Mouse (Mus musculus) hindbrain, embryonic 13.5 days (tissue): ENCODE results near the gene Astn2. TPM values are rescaled to one million over a fixed set of nuclear protein-coding genes. Genes with fewer than 3 reads are reported as not detected.
A peak's percentile ranks its signal among the peaks of the same experiment; 100 is the strongest.

Experiments
- ATAC-seq: fragments of 200-750 bp; cut with Nextera tagmentation; 2 replicates; pipeline ENCODE4 v1.8.0; 2017; ENCODE audit warnings: moderate TSS enrichment; ENCODE audit not compliant: low FRiP score
- H3K27ac ChIP-seq: fragments of 300-500 bp; sonication (generic); 2 replicates; pipeline ENCODE4 v1.5.1; 2015; ENCODE audit warnings: inconsistent platforms, mild to moderate bottlenecking, moderate library complexity
- H3K27me3 ChIP-seq: fragments of 300-500 bp; sonication (generic); 2 replicates; pipeline ENCODE4 v1.6.1; 2015; ENCODE audit warnings: mild to moderate bottlenecking, inconsistent platforms
- H3K36me3 ChIP-seq: fragments of 300-500 bp; sonication (generic); 2 replicates; pipeline ENCODE4 v1.6.1; 2015; ENCODE audit warnings: mild to moderate bottlenecking, inconsistent platforms
- H3K4me1 ChIP-seq: fragments of 300-500 bp; sonication (generic); replicated peaks from 2 replicates; pipeline ENCODE4 v1.6.1; 2015; ENCODE audit warnings: inconsistent platforms
- H3K4me2 ChIP-seq: fragments of 300-500 bp; sonication (generic); 2 replicates; pipeline ENCODE4 v1.6.1; 2015; ENCODE audit warnings: inconsistent platforms, mild to moderate bottlenecking, moderate library complexity
- H3K4me3 ChIP-seq: fragments of 300-500 bp; sonication (generic); 2 replicates; pipeline ENCODE4 v1.5.1; 2015; ENCODE audit warnings: mild to moderate bottlenecking, inconsistent platforms
- H3K9ac ChIP-seq: fragments of 300-500 bp; sonication (generic); 2 replicates; pipeline ENCODE4 v1.6.1; 2015; ENCODE audit warnings: mild to moderate bottlenecking, inconsistent platforms
- H3K9me3 ChIP-seq: fragments of 300-500 bp; sonication (generic); 2 replicates; pipeline ENCODE4 v1.6.1; 2016; ENCODE audit warnings: inconsistent platforms
- WGBS: fragments of 180-500 bp; shearing (Covaris S2); methylation state at CpG from one replicate; pipeline ENCODE4 v1.1.7; 2015; 5-methylcytosine and 5-hydroxymethylcytosine counted together
- polyA plus RNA-seq: library from polyadenylated mRNA; unstranded; fragments of >200 nt; fragmentation: Nextera tagmentation; extraction: Ambion mirVana; gene quantifications from 2 replicates; pipeline ENCODE4 v1.2.1, GENCODE M21; 2015

Astn2 gene
- polyA plus RNA-seq, 1 experiment from 2014 or later: 2.9 TPM

DNA sequence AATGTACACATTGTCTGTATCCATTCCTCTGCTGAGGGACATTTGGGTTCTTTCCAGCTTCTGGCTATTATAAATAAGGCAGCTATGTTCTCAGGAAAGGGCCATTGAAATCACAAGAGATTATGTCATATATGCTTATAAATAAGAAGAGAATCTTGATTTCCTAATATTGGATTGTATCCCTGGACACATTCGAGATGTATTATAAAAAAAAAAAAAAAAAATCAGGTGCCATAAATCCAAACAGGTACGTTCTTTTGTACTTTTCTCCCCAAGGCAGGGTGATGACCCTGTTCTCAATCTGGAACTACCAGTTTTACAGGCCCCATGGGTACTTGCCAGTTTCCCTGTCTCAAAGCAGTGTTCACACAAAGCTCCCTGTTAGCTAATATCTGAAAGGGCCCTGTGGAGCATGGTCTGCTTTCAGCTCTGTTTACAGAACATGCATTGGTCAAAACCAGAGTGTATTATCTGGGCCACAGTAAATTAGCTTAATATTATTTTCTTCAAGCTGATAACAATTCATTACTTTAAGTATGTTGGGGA is 530.1 kb downstream of the Astn2 start:
- WGBS: 87% methylated on average over 2 of the region's 2 CpGs
- ATAC-seq: no peak
- H3K9me3 ChIP-seq: no peaks in the 10 kb centered on the region
- H3K4me2 ChIP-seq: no peak overlapping the region
- no peaks in the 10 kb centered on the region for H3K36me3 ChIP-seq
- no peaks in the 10 kb centered on the region for H3K27me3 ChIP-seq
- no peak overlapping the region for H3K27ac ChIP-seq
- H3K4me3 ChIP-seq: no peak overlapping the region
- no peaks in the 10 kb centered on the region for H3K4me1 ChIP-seq
- no peak overlapping the region for H3K9ac ChIP-seq

DNA sequence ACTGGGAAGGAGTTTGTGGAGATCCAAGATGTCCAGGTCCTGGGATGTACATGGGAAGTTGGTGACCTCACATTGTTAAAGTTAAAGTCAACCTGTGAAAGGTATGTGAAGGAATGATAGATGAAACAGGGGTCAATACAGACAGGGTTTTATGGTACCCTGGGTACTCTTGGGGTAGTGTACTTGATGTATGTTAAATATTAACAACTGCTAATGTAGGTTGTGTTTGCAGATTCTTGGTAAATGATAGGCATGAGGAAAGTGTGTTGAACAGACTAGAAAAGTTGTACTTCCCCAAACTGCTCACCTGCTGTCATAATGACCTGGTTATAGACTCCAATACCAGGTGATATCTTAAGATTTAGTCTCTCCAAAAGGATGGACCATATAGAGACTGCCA is 539.9 kb downstream of the Astn2 start:
- no peak for ATAC-seq
- H3K27ac ChIP-seq: no peak overlapping the region
- no peak overlapping the region for H3K4me2 ChIP-seq
- H3K9me3 ChIP-seq: no peaks in the 10 kb centered on the region
- no peak overlapping the region for H3K4me3 ChIP-seq
- H3K9ac ChIP-seq: no peak overlapping the region
- H3K36me3 ChIP-seq: no peaks in the 10 kb centered on the region
- H3K27me3 ChIP-seq: no peaks in the 10 kb centered on the region
- H3K4me1 ChIP-seq: no peaks in the 10 kb centered on the region

- WGBS: 75% methylated on average over 2 of the region's 2 CpGs
- Histone ChIP-seq H3K4me3 (no peak overlapping the region), H3K36me3 (no peaks in the 10 kb centered on the region), H3K4me1 (peaks cover 5% of the 10 kb centered on the region), H3K9ac (no peak overlapping the region), H3K9me3 (no peaks in the 10 kb centered on the region), H3K27ac (no peak overlapping the region), H3K4me2 (no peak overlapping the region), H3K27me3 (peaks cover 79% of the 10 kb centered on the region)
- no peak for ATAC-seq
Measured at GRCm38 (mm10) chr4:65843191-65843590, 561.2 kb downstream of the Astn2 start.

- H3K4me1 ChIP-seq: peaks cover 5% of the 10 kb centered on the region
- H3K27ac ChIP-seq: peak overlapping the region; percentile 15; the same call in 1 of the 2 replicates
- H3K9ac ChIP-seq: no peak overlapping the region
- H3K4me2 ChIP-seq: no peak overlapping the region
- no peaks in the 10 kb centered on the region for H3K9me3 ChIP-seq
- ATAC-seq: peak; percentile 89
- no peak overlapping the region for H3K4me3 ChIP-seq
- 12% methylated on average over 9 of the region's 9 CpGs for WGBS
- no peaks in the 10 kb centered on the region for H3K36me3 ChIP-seq
- H3K27me3 ChIP-seq: peaks cover 85% of the 10 kb centered on the region
Measured at GRCm38 (mm10) chr4:65839550-65840000, 564.8 kb downstream of the Astn2 start.

DNA sequence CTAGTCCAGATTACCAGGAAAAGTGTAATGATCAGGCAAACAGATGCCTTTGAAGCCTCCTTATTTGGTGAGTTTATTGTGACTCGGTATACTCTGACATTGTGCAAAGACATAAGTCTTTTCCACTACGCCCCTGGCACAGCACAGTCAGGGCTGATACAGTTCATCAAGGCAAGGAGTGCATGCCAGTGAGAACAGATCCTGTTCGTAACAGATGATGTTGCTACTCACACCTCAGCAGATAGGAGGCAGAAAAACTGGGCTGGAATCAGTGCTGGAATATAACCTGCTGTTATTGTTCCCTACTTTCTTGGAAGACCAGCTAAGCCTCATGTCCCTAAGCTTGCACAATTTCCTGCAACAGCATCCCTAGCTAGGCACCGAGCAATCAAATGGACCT is 565.6 kb downstream of the Astn2 start:
- Histone ChIP-seq H3K4me3 (no peak overlapping the region), H3K9me3 (no peaks in the 10 kb centered on the region), H3K4me1 (peaks cover 5% of the 10 kb centered on the region), H3K9ac (no peak overlapping the region), H3K27ac (no peak overlapping the region), H3K4me2 (no peak overlapping the region), H3K27me3 (peaks cover 83% of the 10 kb centered on the region), H3K36me3 (no peaks in the 10 kb centered on the region)
- 71% methylated on average over 4 of the region's 4 CpGs for WGBS
- peak; percentile 21; the same call in 1 of the 2 replicates for ATAC-seq

DNA sequence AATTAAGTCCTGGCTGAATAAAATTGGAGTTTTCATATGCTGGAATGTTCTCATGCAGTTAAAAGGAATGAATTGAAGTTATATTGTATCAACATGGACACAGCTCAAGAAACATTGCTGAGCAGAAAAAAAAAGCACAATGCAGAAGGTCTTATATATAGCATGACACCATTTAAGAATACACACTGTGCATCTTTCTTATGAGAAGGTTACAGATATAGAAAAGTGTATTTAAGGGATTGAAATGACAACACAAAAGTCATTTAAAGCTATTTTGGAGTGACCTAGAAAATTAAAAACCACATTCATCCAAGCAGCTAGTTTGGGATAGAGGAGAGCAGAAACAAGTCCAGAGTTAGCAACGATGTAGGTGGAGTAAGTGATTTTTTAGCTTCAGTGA is 571.4 kb downstream of the Astn2 start:
- peaks cover 68% of the 10 kb centered on the region for H3K27me3 ChIP-seq

GRCm38 (mm10) chr4:65831872-65832271 is 572.5 kb downstream of the Astn2 start:
- Histone ChIP-seq H3K9me3 (no peaks in the 10 kb centered on the region), H3K4me2 (no peak overlapping the region), H3K36me3 (no peaks in the 10 kb centered on the region), H3K27ac (no peak overlapping the region), H3K4me1 (no peaks in the 10 kb centered on the region), H3K9ac (no peak overlapping the region), H3K4me3 (no peak overlapping the region), H3K27me3 (peaks cover 57% of the 10 kb centered on the region)
- WGBS: 85% methylated on average over 3 of the region's 3 CpGs
- no peak for ATAC-seq

More for the DNA sequence above, 571.4 kb downstream of the Astn2 start:
- no peaks in the 10 kb centered on the region for H3K36me3 ChIP-seq
- H3K27ac ChIP-seq: no peak overlapping the region
- 81% methylated on average over 1 of the region's 1 CpGs for WGBS
- H3K9me3 ChIP-seq: no peaks in the 10 kb centered on the region
- H3K9ac ChIP-seq: no peak overlapping the region
- no peaks in the 10 kb centered on the region for H3K4me1 ChIP-seq
- H3K4me2 ChIP-seq: no peak overlapping the region
- H3K4me3 ChIP-seq: no peak overlapping the region
- ATAC-seq: no peak

DNA sequence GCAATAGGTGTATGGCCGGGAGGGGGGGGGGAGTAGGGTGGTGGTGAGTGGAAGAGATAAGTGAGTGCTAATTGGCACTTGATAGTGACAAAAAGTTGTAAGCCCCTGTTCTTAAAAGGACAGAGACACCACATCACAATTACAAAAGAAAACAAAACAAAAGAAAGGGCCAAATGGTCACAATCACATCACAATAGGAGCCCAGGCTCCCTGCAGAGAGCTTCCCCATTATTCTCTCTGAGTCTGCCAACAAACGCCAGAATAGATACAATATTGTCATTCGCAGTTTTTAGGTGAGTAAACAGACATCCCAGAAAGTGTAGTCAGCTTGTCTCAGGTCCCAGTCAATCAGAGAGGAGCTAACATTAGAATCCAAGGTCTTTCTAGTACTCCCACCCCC is 573.9 kb downstream of the Astn2 start:
- Histone ChIP-seq H3K27me3 (peaks cover 44% of the 10 kb centered on the region), H3K4me3 (no peak overlapping the region), H3K36me3 (no peaks in the 10 kb centered on the region), H3K27ac (no peak overlapping the region), H3K9ac (no peak overlapping the region), H3K9me3 (no peaks in the 10 kb centered on the region), H3K4me1 (no peaks in the 10 kb centered on the region), H3K4me2 (no peak overlapping the region)
- no peak for ATAC-seq
- WGBS: 2% methylated on average over 3 of the region's 3 CpGs

- Histone ChIP-seq H3K27ac (no peak overlapping the region), H3K27me3 (no peaks in the 10 kb centered on the region), H3K4me1 (peaks cover 11% of the 10 kb centered on the region), H3K4me3 (no peak overlapping the region), H3K9me3 (no peaks in the 10 kb centered on the region), H3K9ac (no peak overlapping the region), H3K4me2 (no peak overlapping the region), H3K36me3 (no peaks in the 10 kb centered on the region)
- ATAC-seq: no peak
- 69% methylated on average over 2 of the region's 2 CpGs for WGBS
Measured at GRCm38 (mm10) chr4:65821070-65821469, 583.3 kb downstream of the Astn2 start.

DNA sequence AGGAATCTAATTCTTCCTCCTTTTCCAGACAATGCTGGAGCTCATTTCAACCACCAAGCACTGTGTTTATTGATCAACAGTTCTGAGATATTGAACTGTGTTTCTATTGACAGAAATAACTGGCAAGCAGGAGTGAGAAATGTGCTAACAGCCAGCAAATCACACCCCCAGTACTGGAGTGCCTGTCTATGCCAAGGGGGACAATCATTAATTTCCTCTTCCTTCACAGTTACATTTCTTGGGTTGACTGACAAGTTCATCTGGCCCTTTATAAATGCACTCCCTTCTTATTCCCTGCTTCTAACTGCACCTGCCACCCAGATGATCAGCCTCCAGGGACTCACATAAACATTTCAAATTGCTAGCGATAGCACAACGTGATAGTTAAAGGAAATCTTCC is 584.2 kb downstream of the Astn2 start:
- H3K4me1 ChIP-seq: peaks cover 11% of the 10 kb centered on the region

GRCm38 (mm10) chr4:65819835-65820234 is 584.6 kb downstream of the Astn2 start:
- peaks cover 11% of the 10 kb centered on the region for H3K4me1 ChIP-seq
- no peak overlapping the region for H3K9ac ChIP-seq
- no peak overlapping the region for H3K4me2 ChIP-seq
- H3K36me3 ChIP-seq: no peaks in the 10 kb centered on the region
- H3K27ac ChIP-seq: peak overlapping the region; percentile 40; the same call in 1 of the 2 replicates
- H3K9me3 ChIP-seq: no peaks in the 10 kb centered on the region
- H3K27me3 ChIP-seq: no peaks in the 10 kb centered on the region
- 58% methylated on average over 3 of the region's 3 CpGs for WGBS
- ATAC-seq: peak; percentile 59; the same call in 1 of the 2 replicates
- no peak overlapping the region for H3K4me3 ChIP-seq

More for the DNA sequence above, 584.2 kb downstream of the Astn2 start:
- peak overlapping the region; percentile 40; the same call in 1 of the 2 replicates for H3K27ac ChIP-seq
- peak; percentile 63; the same call in 1 of the 2 replicates for ATAC-seq
- H3K27me3 ChIP-seq: no peaks in the 10 kb centered on the region
- no peaks in the 10 kb centered on the region for H3K9me3 ChIP-seq
- no peak overlapping the region for H3K9ac ChIP-seq
- 33% methylated on average over 2 of the region's 2 CpGs for WGBS
- no peak overlapping the region for H3K4me3 ChIP-seq
- H3K36me3 ChIP-seq: no peaks in the 10 kb centered on the region
- no peak overlapping the region for H3K4me2 ChIP-seq

DNA sequence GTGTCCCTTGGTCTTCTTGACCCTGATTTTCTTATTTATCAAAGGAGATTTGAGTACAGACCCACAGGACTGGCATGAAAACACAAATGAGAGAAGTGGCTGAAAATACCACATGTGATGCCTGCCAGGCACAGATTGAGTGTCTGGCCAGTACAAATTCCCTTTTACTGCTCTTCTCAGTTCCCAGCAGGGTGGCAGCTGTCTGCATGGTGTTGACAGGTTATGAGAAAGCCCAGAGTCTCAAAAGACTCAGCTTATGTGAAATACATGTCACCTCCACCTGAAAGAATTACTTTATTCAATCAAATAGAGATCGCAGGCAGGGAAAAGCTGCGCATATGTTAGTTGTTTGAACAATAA is 590.3 kb downstream of the Astn2 start:
- no peaks in the 10 kb centered on the region for H3K27me3 ChIP-seq
- no peaks in the 10 kb centered on the region for H3K9me3 ChIP-seq
- H3K4me2 ChIP-seq: no peak overlapping the region
- no peaks in the 10 kb centered on the region for H3K4me1 ChIP-seq
- no peak for ATAC-seq
- H3K36me3 ChIP-seq: no peaks in the 10 kb centered on the region
- no peak overlapping the region for H3K27ac ChIP-seq
- no peak overlapping the region for H3K9ac ChIP-seq
- 87% methylated on average over 2 of the region's 2 CpGs for WGBS
- no peak overlapping the region for H3K4me3 ChIP-seq

- H3K36me3 ChIP-seq: no peaks in the 10 kb centered on the region
- H3K4me2 ChIP-seq: no peak overlapping the region
- 86% methylated on average over 1 of the region's 1 CpGs for WGBS
- H3K9me3 ChIP-seq: no peaks in the 10 kb centered on the region
- no peak overlapping the region for H3K9ac ChIP-seq
- ATAC-seq: no peak
- no peaks in the 10 kb centered on the region for H3K27me3 ChIP-seq
- no peak overlapping the region for H3K27ac ChIP-seq
- H3K4me3 ChIP-seq: no peak overlapping the region
- no peaks in the 10 kb centered on the region for H3K4me1 ChIP-seq
Measured at GRCm38 (mm10) chr4:65813500-65814175, 590.8 kb downstream of the Astn2 start.
